Mouse (Mus musculus) liver, adult 2 months (tissue): Measurements from ENCODE around the gene Rcor1.

Experiments
- CTCF ChIP-seq: fragments of 200-500 bp; IDR thresholded peaks from 2 replicates; pipeline ENCODE4 v1.5.1; 2011; ENCODE audit warnings: low read depth, low read length, control low read depth
- POLR2A ChIP-seq: fragments of 200-500 bp; IDR thresholded peaks from 2 replicates; pipeline ENCODE4 v1.6.1; 2011; ENCODE audit warnings: low read length, control low read depth; ENCODE audit not compliant: insufficient read depth; ENCODE audit errors: extremely low read depth

- TF ChIP-seq POLR2A (no peak), CTCF (no peak)
Observed at GRCm38 (mm10) chr12:111067816-111068215, 28.7 kb downstream of the Rcor1 start.
